Mouse (Mus musculus) myocyte (in vitro differentiated cells): ENCODE results near the gene Crocc2. TPM values are rescaled to one million over a fixed set of nuclear protein-coding genes. Genes with fewer than 3 reads are reported as not detected.
A peak's percentile ranks its signal among the peaks of the same experiment; 100 is the strongest.

Source experiments
- H3K27me3 ChIP-seq: one replicate; pipeline ENCODE4 v1.6.1; 2011; ENCODE audit not compliant: control insufficient read depth, insufficient read depth, insufficient read length
- H3K36me3 ChIP-seq: one replicate; pipeline ENCODE4 v1.6.1; 2011; ENCODE audit not compliant: control insufficient read depth, insufficient read depth
- H3K4me2 ChIP-seq: one replicate; pipeline ENCODE4 v1.6.1; 2011; ENCODE audit warnings: low read depth, control low read depth
- H3K4me3 ChIP-seq: one replicate; pipeline ENCODE4 v1.5.1; 2011; ENCODE audit warnings: mild to moderate bottlenecking, control low read depth, moderate library complexity
- H3K79me2 ChIP-seq: one replicate; pipeline ENCODE4 v1.6.1; 2011; ENCODE audit not compliant: control insufficient read depth, insufficient read depth
- H3ac ChIP-seq: one replicate; pipeline ENCODE4 v1.6.1; 2011; ENCODE audit not compliant: control insufficient read depth, insufficient read length
- CEBPB ChIP-seq: IDR thresholded peaks from 2 replicates; pipeline ENCODE4 v1.6.1; 2011; ENCODE audit warnings: mild to moderate bottlenecking, moderate library complexity; ENCODE audit not compliant: poor library complexity, insufficient read depth, severe bottlenecking
- E2F4 ChIP-seq: IDR thresholded peaks from one replicate; pipeline ENCODE4 v1.6.1; 2011; ENCODE audit warnings: mild to moderate bottlenecking, control low read depth, moderate library complexity; ENCODE audit not compliant: insufficient read depth
- MAX ChIP-seq: IDR thresholded peaks from one replicate; pipeline ENCODE4 v1.6.1; 2011; ENCODE audit warnings: low read depth, mild to moderate bottlenecking, control low read depth
- MYOD1 ChIP-seq, 3 experiments: IDR thresholded peaks; one replicate each; pipeline ENCODE4 v1.6.1; 2011; ENCODE audit warnings: control low read depth in 2 of 3, low read depth in 2 of 3, mild to moderate bottlenecking in 2 of 3, moderate library complexity in 1 of 3; ENCODE audit not compliant: insufficient read length in 2 of 3, control insufficient read depth in 1 of 3
- MYOG ChIP-seq, 3 experiments: IDR thresholded peaks; one replicate each; pipeline ENCODE4 v1.6.1; 2011; ENCODE audit warnings: control low read depth in 2 of 3, low read depth in 2 of 3, mild to moderate bottlenecking in 2 of 3; ENCODE audit not compliant: insufficient read length in 2 of 3, control insufficient read depth in 1 of 3, insufficient read depth in 1 of 3
- POLR2A ChIP-seq: IDR thresholded peaks from one replicate; pipeline ENCODE4 v1.6.1; 2011; ENCODE audit warnings: low read depth, mild to moderate bottlenecking, control low read depth, moderate library complexity; ENCODE audit not compliant: insufficient read length
- POLR2AphosphoS2 ChIP-seq: IDR thresholded peaks from one replicate; pipeline ENCODE4 v1.6.1; 2011; ENCODE audit warnings: low read depth, control low read depth; ENCODE audit not compliant: insufficient read length
- REST ChIP-seq: IDR thresholded peaks from one replicate; pipeline ENCODE4 v1.6.1; 2011; ENCODE audit warnings: mild to moderate bottlenecking, control low read depth, moderate library complexity; ENCODE audit not compliant: insufficient read depth, insufficient read length
- SRF ChIP-seq: IDR thresholded peaks from one replicate; pipeline ENCODE4 v1.6.1; 2011; ENCODE audit warnings: low read depth; ENCODE audit not compliant: control insufficient read depth, insufficient read length
- TCF12 ChIP-seq: IDR thresholded peaks from one replicate; pipeline ENCODE4 v1.6.1; 2011; ENCODE audit warnings: mild to moderate bottlenecking, control low read depth; ENCODE audit not compliant: poor library complexity, insufficient read depth, severe bottlenecking
- TCF3 ChIP-seq: IDR thresholded peaks from one replicate; pipeline ENCODE4 v1.6.1; 2011; ENCODE audit warnings: low read depth, control low read depth; ENCODE audit not compliant: insufficient read length
- USF1 ChIP-seq: IDR thresholded peaks from one replicate; pipeline ENCODE4 v1.6.1; 2011; ENCODE audit warnings: low read depth, mild to moderate bottlenecking, control low read depth, moderate library complexity
- polyA plus RNA-seq: library from polyadenylated mRNA; unstranded; fragments of >200 nt; fragmentation: generic; extraction: Trizol; gene quantifications from one replicate; pipeline ENCODE4 v1.2.1, GENCODE M21; 2012; ENCODE audit warnings: missing spikeins

Gene Crocc2
- polyA plus RNA-seq, 1 experiment = not detected

- Histone ChIP-seq H3ac (no peak overlapping the region), H3K79me2 (no peaks in the 10 kb centered on the region), H3K27me3 (no peaks in the 10 kb centered on the region), H3K4me2 (no peak overlapping the region), H3K4me3 (no peak overlapping the region), H3K36me3 (no peaks in the 10 kb centered on the region)
- no peak for TF ChIP-seq E2F4
- TF ChIP-seq TCF3 = no peak
- TF ChIP-seq MAX = no peak
- no peak for TF ChIP-seq CEBPB
- no peak for TF ChIP-seq REST
- TF ChIP-seq TCF12 = no peak
- no peak for TF ChIP-seq USF1
- TF ChIP-seq SRF = no peak
- TF ChIP-seq POLR2A = no peak
- no peak for TF ChIP-seq POLR2AphosphoS2
Measured at GRCm38 (mm10) chr1:93132676-93133075, 35.8 kb upstream of the Crocc2 start.

- H3K4me2 ChIP-seq = no peak within 1 kb of the TSS
- no peak for TF ChIP-seq USF1
- TF ChIP-seq POLR2AphosphoS2 = no peak
- TF ChIP-seq TCF12 = no peak
- no peak for TF ChIP-seq SRF
- no peak for TF ChIP-seq MAX
- no peak for TF ChIP-seq CEBPB
- no peak for TF ChIP-seq MYOD1 (IDR thresholded peaks at IDR 0.05; ENCODE audit: control insufficient read depth in 1 of 3, insufficient read length in 2 of 3, low read depth in 2 of 3)
- no peak for TF ChIP-seq E2F4
- no peak for TF ChIP-seq REST
- no peak for TF ChIP-seq POLR2A
- TF ChIP-seq TCF3 = no peak
- no peak for TF ChIP-seq MYOG (IDR thresholded peaks at IDR 0.05; ENCODE audit: control insufficient read depth in 1 of 3, insufficient read depth in 1 of 3, insufficient read length in 2 of 3, low read depth in 2 of 3)
- H3ac ChIP-seq = no peak within 1 kb of the TSS
- H3K79me2 ChIP-seq = no peaks in the 10 kb centered on the region
- no peak within 1 kb of the TSS for H3K4me3 ChIP-seq
- H3K27me3 ChIP-seq = no peaks in the 10 kb centered on the region
- no peaks in the 10 kb centered on the region for H3K36me3 ChIP-seq
Measured at GRCm38 (mm10) chr1:93135036-93135526, 33.4 kb upstream of the Crocc2 start, which contains the start of gene Agxt. Gene Agxt (plus strand): TSS chr1:93135240.

GRCm38 (mm10) chr1:93138534-93138933 lies 30.0 kb upstream of the Crocc2 start:
- H3K36me3 ChIP-seq = no peaks in the 10 kb centered on the region
- H3K4me2 ChIP-seq = no peak overlapping the region
- H3K27me3 ChIP-seq = no peaks in the 10 kb centered on the region
- H3ac ChIP-seq = no peak overlapping the region
- no peak for TF ChIP-seq POLR2A
- no peak for TF ChIP-seq TCF3
- TF ChIP-seq MYOG (IDR thresholded peaks at IDR 0.05; ENCODE audit: control insufficient read depth in 1 of 3, insufficient read depth in 1 of 3, insufficient read length in 2 of 3, low read depth in 2 of 3) = no peak
- no peak for TF ChIP-seq REST
- no peak for TF ChIP-seq USF1
- no peak for TF ChIP-seq CEBPB
- no peak for TF ChIP-seq POLR2AphosphoS2
- no peak for TF ChIP-seq E2F4
- no peak for TF ChIP-seq SRF
- TF ChIP-seq TCF12 = no peak
- TF ChIP-seq MAX = no peak
- no peak for TF ChIP-seq MYOD1 (IDR thresholded peaks at IDR 0.05; ENCODE audit: control insufficient read depth in 1 of 3, insufficient read length in 2 of 3, low read depth in 2 of 3)
- H3K4me3 ChIP-seq = no peak overlapping the region
- H3K79me2 ChIP-seq = no peaks in the 10 kb centered on the region

- H3K4me3 ChIP-seq = no peak overlapping the region
- no peak overlapping the region for H3ac ChIP-seq
- H3K79me2 ChIP-seq = no peaks in the 10 kb centered on the region
- H3K4me2 ChIP-seq = no peak overlapping the region
- TF ChIP-seq TCF12 (no peak), MYOD1 (IDR thresholded peaks at IDR 0.05; ENCODE audit: control insufficient read depth in 1 of 3, insufficient read length in 2 of 3, low read depth in 2 of 3) (peak in 2 of 3 experiments; percentile 34 to 61), CEBPB (no peak), MYOG (IDR thresholded peaks at IDR 0.05; ENCODE audit: control insufficient read depth in 1 of 3, insufficient read depth in 1 of 3, insufficient read length in 2 of 3, low read depth in 2 of 3) (peak in 1 of 3 experiments; percentile 48), E2F4 (no peak), POLR2A (no peak)
- H3K27me3 ChIP-seq = no peaks in the 10 kb centered on the region
- H3K36me3 ChIP-seq = no peaks in the 10 kb centered on the region
Measured at GRCm38 (mm10) chr1:93139713-93140112, 28.8 kb upstream of the Crocc2 start.

- no peaks in the 10 kb centered on the region for H3K79me2 ChIP-seq
- no peaks in the 10 kb centered on the region for H3K27me3 ChIP-seq
- no peak overlapping the region for H3ac ChIP-seq
- no peaks in the 10 kb centered on the region for H3K36me3 ChIP-seq
- no peak overlapping the region for H3K4me3 ChIP-seq
- no peak for TF ChIP-seq CEBPB
- no peak for TF ChIP-seq E2F4
- TF ChIP-seq MYOD1 (IDR thresholded peaks at IDR 0.05; ENCODE audit: control insufficient read depth in 1 of 3, insufficient read length in 2 of 3, low read depth in 2 of 3) = no peak
- no peak for TF ChIP-seq TCF3
- no peak for TF ChIP-seq SRF
- TF ChIP-seq MYOG (IDR thresholded peaks at IDR 0.05; ENCODE audit: control insufficient read depth in 1 of 3, insufficient read depth in 1 of 3, insufficient read length in 2 of 3, low read depth in 2 of 3) = no peak
- TF ChIP-seq TCF12 = no peak
- TF ChIP-seq MAX = no peak
- no peak overlapping the region for H3K4me2 ChIP-seq
Measured at GRCm38 (mm10) chr1:93142871-93143270, 25.7 kb upstream of the Crocc2 start.
